Mouse (Mus musculus) left cerebral cortex, adult 9 months (tissue): ENCODE data around the gene Lgals3.
A peak's percentile ranks its signal among the peaks of the same experiment; 100 is the strongest.

ENCODE experiments used
- DNase-seq, 2 experiments: peaks; one replicate each; pipeline ENCODE4 v3.0.0; 2022; ENCODE audit warnings: low spot score in 2 of 2

Lgals3 gene

GRCm38 (mm10) chr14:47369741-47370140 is 2.2 kb downstream of the Lgals3 start:
- DNase-seq: no peak

DNA sequence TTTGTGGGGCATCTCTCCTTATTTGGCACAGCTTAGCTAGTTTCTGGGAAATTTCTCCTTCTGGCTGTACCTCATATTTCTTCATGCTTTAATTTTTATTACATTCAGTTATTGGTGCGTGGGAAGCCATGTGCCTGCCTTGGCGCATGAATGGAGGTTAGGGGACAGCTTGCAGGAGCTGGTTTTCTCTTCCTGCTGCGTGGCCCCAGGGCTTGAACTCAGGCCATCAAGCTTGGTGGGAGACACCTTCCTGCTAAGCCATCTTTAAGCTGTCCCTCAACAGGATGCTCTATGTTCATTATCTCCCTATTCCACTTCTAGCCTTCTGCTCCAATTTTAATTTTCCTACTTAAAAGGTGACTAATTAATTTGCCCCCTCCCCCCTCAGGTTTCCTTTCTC is 3.2 kb downstream of the Lgals3 start:
- DNase-seq: no peak

DNA sequence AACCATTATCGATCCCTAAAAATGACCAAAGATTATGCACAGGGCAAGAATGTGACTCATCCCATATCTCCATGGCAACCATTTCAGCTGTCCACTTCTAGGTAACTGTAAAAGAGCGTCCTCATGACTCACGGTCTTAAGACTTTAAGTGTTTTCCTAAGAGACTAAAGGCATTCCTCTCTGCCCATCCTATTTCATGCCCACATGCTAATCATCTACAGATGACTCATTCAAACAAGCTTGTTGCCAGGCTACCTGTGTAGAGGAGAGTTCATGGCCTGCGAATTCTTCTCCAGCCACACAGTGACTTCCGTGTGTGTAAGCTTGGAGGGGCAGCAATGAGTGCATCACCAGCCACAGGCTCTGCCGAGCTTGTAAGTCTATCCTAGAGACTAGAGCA is 4.1 kb downstream of the Lgals3 start:
- no peak for DNase-seq

DNA sequence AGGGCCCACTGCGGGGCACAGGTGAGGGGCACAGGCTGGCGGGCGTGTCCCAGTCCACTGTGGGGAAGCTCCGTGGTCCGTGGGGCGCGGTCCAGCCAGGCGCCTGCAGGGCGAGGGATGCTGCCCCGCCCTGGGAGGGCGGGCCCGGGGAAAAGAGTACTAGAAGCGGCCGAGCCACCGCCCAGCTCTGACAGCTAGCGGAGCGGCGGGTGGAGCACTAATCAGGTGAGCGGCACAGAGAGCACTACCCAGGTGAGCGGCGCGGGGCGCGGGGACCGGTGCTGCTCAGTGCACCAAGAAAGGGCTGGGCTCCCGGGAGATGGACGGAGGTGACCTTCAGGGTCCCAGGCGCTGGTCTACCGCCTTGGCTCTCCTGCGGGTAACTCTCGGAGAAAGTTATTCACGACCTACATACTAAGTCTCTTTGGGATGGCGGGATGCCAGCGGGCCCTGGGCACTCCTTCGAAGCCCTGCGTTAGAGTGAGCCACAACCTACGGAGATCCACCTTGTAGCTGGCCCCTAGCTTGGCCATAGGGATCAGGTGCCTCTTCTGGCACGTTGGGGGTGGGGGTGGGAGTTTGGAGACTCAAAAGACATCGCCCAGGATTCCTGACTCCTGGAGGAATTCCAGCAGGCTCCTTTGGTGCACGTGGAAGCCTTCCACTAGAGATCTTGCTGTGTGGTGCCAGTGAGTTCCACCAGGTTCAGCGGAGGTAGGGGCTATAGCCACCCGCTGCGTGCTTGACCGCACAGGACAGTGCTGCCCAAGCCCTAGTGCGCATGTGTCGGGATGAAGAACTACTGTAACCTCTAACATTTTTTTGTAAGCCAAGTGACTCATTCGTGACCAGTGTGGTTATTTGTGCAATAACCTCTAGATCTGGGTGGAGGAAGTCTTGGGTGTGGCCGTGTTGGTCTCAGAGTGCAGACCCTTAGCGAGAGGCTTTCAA is 6.5 kb downstream of the Lgals3 start:
- no peak for DNase-seq

- DNase-seq: no peak
Observed at GRCm38 (mm10) chr14:47376526-47376925, 9.0 kb downstream of the Lgals3 start.

GRCm38 (mm10) chr14:47378336-47378735 is 10.8 kb downstream of the Lgals3 start:
- DNase-seq: no peak

- DNase-seq: no peak
Observed at GRCm38 (mm10) chr14:47383911-47384310, 16.4 kb downstream of the Lgals3 start.

DNA sequence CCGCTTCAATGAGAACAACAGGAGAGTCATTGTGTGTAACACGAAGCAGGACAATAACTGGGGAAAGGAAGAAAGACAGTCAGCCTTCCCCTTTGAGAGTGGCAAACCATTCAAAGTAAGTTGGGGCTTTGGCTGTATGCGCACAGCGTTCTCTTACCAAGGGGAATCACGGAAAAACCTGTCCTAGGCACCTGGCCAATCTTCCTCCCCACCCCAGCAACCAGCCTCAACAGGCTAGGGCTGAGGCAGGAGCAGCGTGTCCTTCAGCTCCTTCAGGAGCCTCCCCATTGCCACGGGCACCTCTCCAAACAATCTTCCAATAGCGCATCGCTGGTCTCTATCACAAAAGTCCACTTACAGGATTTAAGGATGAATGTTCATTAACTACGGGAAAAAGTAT is 17.1 kb downstream of the Lgals3 start:
- no peak for DNase-seq

- DNase-seq: no peak
Observed at GRCm38 (mm10) chr14:47386125-47386524, 18.6 kb downstream of the Lgals3 start.

- no peak for DNase-seq
Observed at GRCm38 (mm10) chr14:47393354-47394094, 26.0 kb downstream of the Lgals3 start.

GRCm38 (mm10) chr14:47395007-47395406 is 27.5 kb downstream of the Lgals3 start:
- DNase-seq: no peak

DNA sequence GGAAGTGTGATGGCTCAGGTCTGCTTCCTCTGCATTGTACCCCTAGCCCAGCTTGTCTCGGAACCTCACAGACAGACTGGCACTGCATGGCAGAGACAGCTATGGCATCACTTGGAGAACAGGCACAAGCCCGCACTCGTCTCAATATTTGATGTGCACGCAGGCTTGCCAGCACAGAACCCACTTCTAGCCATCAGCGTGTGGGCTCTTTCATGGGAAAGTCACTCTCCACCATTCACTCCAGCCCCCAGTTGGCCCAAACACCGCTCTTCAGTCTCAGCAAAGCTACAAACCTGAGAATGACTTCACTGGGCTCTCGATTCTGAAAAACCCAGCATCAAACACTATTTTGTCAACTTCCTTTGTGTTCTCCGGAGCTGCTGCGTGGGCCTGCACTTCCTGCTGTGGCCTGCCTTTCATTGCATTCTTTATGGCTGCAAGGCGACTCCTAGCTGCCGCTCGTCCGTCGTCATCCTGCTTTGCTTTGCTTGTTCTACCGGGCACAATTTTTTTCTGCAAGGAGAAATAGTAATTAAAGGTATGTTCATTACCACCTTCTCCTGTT is 28.0 kb downstream of the Lgals3 start:
- peak in 1 of 2 experiments; percentile 8 for DNase-seq

DNA sequence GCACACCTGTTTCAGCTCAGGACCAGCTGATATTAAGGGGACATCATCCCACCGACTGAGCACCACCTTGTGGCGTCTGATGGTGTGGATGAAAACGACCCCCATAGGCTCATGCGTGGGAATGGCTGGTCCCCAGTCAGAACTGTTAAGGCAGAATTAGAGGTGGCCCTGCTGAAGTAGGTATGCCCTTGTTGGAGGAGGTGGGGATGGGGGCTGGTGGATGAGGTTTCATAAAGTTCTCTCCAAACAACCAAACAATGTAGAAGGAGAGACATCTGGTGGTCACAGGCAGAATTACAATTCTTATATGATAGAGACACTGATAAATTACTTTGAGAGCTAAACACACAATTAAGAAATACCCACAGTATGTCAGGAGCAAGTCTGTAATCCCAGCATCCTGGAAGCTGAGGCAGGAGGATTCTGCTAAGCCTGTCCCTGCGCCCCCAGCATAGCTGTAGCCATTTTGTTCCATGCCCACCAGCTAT is 28.7 kb downstream of the Lgals3 start:
- peak in 1 of 2 experiments; percentile 23 for DNase-seq

DNA sequence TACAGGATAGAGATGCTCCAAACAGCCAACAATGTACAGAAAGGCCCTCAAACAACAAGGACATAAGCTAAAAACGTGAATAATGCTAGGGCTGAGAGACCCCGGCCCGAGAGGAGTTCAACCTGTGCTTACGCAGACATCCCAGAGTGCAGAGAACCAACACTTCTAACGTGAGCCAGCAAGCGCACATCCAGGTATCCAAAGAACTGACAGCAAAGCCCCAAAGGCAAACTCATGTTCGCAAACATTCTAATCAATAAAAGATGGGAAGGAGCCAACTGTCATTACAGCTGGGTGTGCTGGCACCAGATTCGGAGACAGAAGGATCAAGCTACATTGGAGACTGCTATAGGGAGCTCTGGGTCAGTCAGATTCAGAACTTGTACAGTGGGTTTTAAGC is 35.2 kb downstream of the Lgals3 start:
- DNase-seq: no peak

DNA sequence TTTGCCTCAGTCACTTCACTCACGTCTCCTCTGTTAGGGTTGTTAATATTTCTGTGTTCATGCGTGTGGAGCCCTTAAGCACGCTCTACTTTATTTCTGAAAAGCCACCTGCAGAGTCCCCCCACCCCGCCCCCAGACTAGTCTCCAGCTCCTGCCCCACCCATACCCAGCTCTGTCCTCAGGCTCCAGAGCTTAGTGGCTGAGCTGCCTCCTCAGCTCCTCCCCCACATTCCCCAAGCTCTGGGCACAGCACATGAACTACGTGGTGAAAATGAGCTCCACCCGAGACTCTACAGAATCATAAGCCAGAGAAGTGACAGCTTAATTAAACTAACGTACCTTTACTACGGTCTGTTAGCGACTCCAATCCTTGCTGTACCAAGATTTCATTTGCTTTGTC is 38.4 kb downstream of the Lgals3 start:
- DNase-seq: no peak

GRCm38 (mm10) chr14:47417346-47417745 is 49.8 kb downstream of the Lgals3 start:
- DNase-seq: no peak

GRCm38 (mm10) chr14:47417775-47418665 is 50.5 kb downstream of the Lgals3 start, which contains the start of gene Dlgap5:
Gene Dlgap5 (minus strand): TSS chr14:47418407.
- DNase-seq: peak; percentile 73 to 92

DNA sequence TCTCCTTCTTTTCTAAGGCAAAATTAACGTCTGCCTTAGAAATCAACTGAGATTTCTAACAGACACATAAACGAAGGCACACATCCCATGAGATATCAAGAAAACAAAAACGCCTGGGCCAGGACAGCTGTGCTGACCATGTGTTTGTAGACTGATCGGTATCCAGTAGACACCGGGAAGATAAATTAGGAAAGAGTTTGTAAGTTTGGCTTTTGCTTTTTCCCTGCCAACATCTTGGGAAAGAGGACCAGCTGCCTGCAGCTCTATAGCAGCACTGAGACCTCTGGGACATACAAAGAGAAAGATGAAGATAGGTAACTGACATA is 51.1 kb downstream of the Lgals3 start:
- no peak for DNase-seq

DNA sequence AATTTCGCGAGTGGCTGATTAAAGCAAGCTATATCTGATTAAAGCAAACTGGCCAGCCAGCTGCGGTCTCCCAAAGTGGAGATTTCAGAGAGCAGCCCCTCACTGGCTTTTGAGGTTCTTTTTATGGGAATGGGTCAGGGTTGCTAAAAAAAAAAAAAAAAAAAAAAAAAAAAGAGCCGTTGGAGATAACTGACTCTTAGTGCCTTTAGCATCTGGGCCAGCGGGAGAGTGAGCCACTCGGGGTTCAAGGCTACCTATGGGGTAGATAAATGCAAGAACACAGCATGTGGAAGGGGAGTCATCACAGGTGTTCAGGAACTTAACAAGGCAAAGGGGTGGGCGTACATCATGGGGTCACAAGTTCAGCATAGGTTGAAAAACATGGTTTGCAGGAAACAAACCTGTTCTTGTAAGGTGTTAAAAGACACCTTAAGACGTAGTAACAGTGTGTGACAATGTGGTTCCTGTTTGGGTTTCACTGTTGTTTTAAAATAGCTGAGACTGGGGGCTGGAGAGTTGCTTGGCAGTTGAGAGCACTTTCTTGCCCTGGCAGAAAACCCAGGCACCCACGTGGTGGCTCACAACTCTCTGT is 51.6 kb downstream of the Lgals3 start:
- no peak for DNase-seq

- DNase-seq: no peak
Observed at GRCm38 (mm10) chr14:47419723-47420276, 52.2 kb downstream of the Lgals3 start.

GRCm38 (mm10) chr14:47421606-47422005 is 54.1 kb downstream of the Lgals3 start:
- DNase-seq: no peak
